Mouse (Mus musculus) liver, embryonic 14.5 days (tissue): ENCODE results near the gene Akt2. TPM values are rescaled to one million over a fixed set of nuclear protein-coding genes. Genes with fewer than 3 reads are reported as not detected.
"Not testable (repeated sequence)": the region's sequence is repeated elsewhere in the genome, so short reads cannot be mapped to it uniquely, and the experiment has no call there.

Experiments used
- ATAC-seq: fragments of 200-750 bp; cut with Nextera tagmentation; 2 replicates; pipeline ENCODE4 v1.8.0; 2017; ENCODE audit warnings: moderate number of reproducible peaks, mild to moderate bottlenecking, moderate library complexity; ENCODE audit not compliant: insufficient read depth
- DNase-seq, 3 experiments: peaks; one replicate each; pipeline ENCODE4 v3.0.0-alpha.2; 2012 to 2013; ENCODE audit warnings: low read depth in 3 of 3, low spot score in 3 of 3
- H3K27ac ChIP-seq: fragments of 300-500 bp; sonication (generic); 2 replicates; pipeline ENCODE4 v1.5.1; 2014; ENCODE audit warnings: moderate library complexity, mild to moderate bottlenecking, control low read depth, inconsistent platforms
- H3K27me3 ChIP-seq: fragments of 300-500 bp; sonication (generic); 2 replicates; pipeline ENCODE4 v1.6.1; 2014; ENCODE audit warnings: mild to moderate bottlenecking, low read length, moderate library complexity; ENCODE audit not compliant: control insufficient read depth, insufficient read depth
- H3K36me3 ChIP-seq: fragments of 300-500 bp; sonication (generic); replicated peaks from 2 replicates; pipeline ENCODE4 v1.6.1; 2014; ENCODE audit warnings: low read depth; ENCODE audit not compliant: control insufficient read depth, insufficient read depth
- H3K4me1 ChIP-seq, 2 experiments: fragments of 200-500 bp in 1 of 2; fragments of 300-500 bp in 1 of 2; sonication (generic) in 1 of 2; replicated peaks; 2 replicates each; pipeline ENCODE4 v1.6.1; 2012 to 2014; ENCODE audit warnings: antibody characterized with exemption in 1 of 2, inconsistent platforms in 1 of 2, low read length in 1 of 2; ENCODE audit not compliant: control insufficient read depth in 2 of 2, insufficient read depth in 2 of 2
- H3K4me2 ChIP-seq: fragments of 300-500 bp; sonication (generic); 2 replicates; pipeline ENCODE4 v1.6.1; 2014; ENCODE audit warnings: low read depth, mild to moderate bottlenecking, control low read depth, moderate library complexity
- H3K4me3 ChIP-seq, 2 experiments: fragments of 200-500 bp in 1 of 2; fragments of 300-500 bp in 1 of 2; sonication (generic) in 1 of 2; 2 replicates each; pipeline ENCODE4 v1.5.1; 2012 to 2014; ENCODE audit warnings: low read depth in 2 of 2, low read length in 2 of 2, mild to moderate bottlenecking in 2 of 2, control low read depth in 1 of 2, inconsistent platforms in 1 of 2, moderate library complexity in 1 of 2; ENCODE audit not compliant: insufficient read depth in 1 of 2
- H3K9ac ChIP-seq: fragments of 300-500 bp; sonication (generic); replicated peaks from 2 replicates; pipeline ENCODE4 v1.6.1; 2014; ENCODE audit warnings: mild to moderate bottlenecking, control low read depth, moderate library complexity
- H3K9me3 ChIP-seq: fragments of 300-500 bp; sonication (generic); 2 replicates; pipeline ENCODE4 v1.6.1; 2016; ENCODE audit warnings: low read length, mixed read lengths; ENCODE audit not compliant: control insufficient read depth
- CTCF ChIP-seq: IDR thresholded peaks from 2 replicates; pipeline ENCODE4 v1.5.1; 2016; ENCODE audit warnings: antibody characterized with exemption, low read depth, control low read depth
- EP300 ChIP-seq: IDR thresholded peaks from 2 replicates; pipeline ENCODE4 v1.6.1; 2016; ENCODE audit warnings: antibody characterized with exemption, low read depth
- WGBS: fragments of 180-500 bp; shearing (Covaris S2); extraction: QIAGEN DNeasy Blood & Tissue Kit; methylation state at CpG from one replicate; pipeline ENCODE4 v1.1.7; 2014; ENCODE audit not compliant: insufficient replicate concordance; 5-methylcytosine and 5-hydroxymethylcytosine counted together
- polyA plus RNA-seq, 2 experiments: library from polyadenylated mRNA; depleted of rRNA in 1 of 2; stranded (reverse) in 1 of 2; unstranded in 1 of 2; fragments of >200 nt; fragmentation: Nextera tagmentation in 1 of 2; extraction: Ambion mirVana in 1 of 2; gene quantifications; 2 replicates each; pipeline versions ENCODE4 v1.2.1 to v1.2.3; 2012 to 2014

The Akt2 gene
- polyA plus RNA-seq, 2 experiments: 21.5 to 23.2 TPM

DNA sequence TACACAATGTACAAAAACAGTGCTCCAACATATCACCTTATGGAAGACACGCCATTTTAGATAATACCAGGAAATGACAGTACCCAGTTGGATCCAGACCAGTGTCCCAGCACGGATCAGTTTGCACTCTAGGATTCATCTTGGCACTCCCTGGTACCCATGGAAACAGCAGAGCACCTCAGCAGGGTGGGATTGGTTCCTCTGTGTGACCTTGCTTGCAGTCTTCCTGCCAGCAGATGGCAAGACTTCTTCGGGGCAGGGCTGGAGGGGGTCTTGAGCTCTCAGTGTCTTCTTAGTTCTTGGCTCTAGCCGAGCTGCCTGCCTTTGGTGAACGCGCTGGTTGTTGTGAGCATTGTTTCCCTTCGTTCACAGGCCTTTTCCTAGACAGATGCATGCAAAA is 36.4 kb downstream of the Akt2 start:
- Histone ChIP-seq H3K27ac (no peak overlapping the region), H3K9ac (no peak overlapping the region), H3K4me1 (no peaks in the 10 kb centered on the region), H3K4me2 (no peak overlapping the region), H3K4me3 (no peak overlapping the region), H3K36me3 (peaks cover 24% of the 10 kb centered on the region), H3K27me3 (no peaks in the 10 kb centered on the region), H3K9me3 (no peaks in the 10 kb centered on the region)
- TF ChIP-seq CTCF: no peak
- no peak for TF ChIP-seq EP300
- 77% methylated on average over 7 of the region's 7 CpGs for WGBS
- DNase-seq (no peak), ATAC-seq (no peak)

- no peaks in the 10 kb centered on the region for H3K27me3 ChIP-seq
- no peak for DNase-seq
- H3K9me3 ChIP-seq: no peaks in the 10 kb centered on the region
- H3K9ac ChIP-seq: no peak overlapping the region
- no peak overlapping the region for H3K4me3 ChIP-seq
- WGBS: 87% methylated on average over 6 of the region's 6 CpGs
- peaks cover 28% of the 10 kb centered on the region for H3K36me3 ChIP-seq
- no peak overlapping the region for H3K27ac ChIP-seq
- no peaks in the 10 kb centered on the region for H3K4me1 ChIP-seq
- H3K4me2 ChIP-seq: no peak overlapping the region
- no peak for TF ChIP-seq EP300
- no peak for TF ChIP-seq CTCF
- ATAC-seq: no peak
Measured at GRCm38 (mm10) chr7:27628190-27628589, 36.8 kb downstream of the Akt2 start.

DNA sequence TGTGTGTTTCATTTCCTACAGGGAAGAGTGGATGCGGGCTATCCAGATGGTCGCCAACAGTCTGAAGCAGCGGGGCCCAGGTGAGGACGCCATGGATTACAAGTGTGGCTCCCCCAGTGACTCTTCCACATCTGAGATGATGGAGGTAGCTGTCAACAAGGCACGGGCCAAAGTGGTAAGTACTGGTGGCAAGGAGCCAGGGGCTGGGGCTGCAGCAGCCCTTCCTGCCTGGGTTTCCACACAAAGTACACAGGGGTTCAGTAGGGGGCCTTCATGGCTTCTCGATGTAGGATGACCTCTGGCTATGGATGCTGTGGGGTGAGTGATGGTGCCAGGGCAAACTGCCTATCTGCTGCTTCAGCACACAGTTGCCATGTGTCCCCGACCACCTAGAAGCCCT is 37.5 kb downstream of the Akt2 start:
- not testable (repeated sequence) for H3K9me3 ChIP-seq, H3K4me1 ChIP-seq, H3K4me2 ChIP-seq, H3K27me3 ChIP-seq, H3K4me3 ChIP-seq, ATAC-seq, H3K27ac ChIP-seq, H3K9ac ChIP-seq, DNase-seq
- H3K36me3 ChIP-seq: peaks cover 29% of the 10 kb centered on the region
- WGBS: 82% methylated on average over 7 of the region's 7 CpGs

GRCm38 (mm10) chr7:27631439-27631838 is 40.1 kb downstream of the Akt2 start:
- no peak overlapping the region for H3K9ac ChIP-seq
- ATAC-seq (no peak), DNase-seq (no peak)
- TF ChIP-seq CTCF: no peak
- no peak for TF ChIP-seq EP300
- H3K9me3 ChIP-seq: no peaks in the 10 kb centered on the region
- peaks cover 32% of the 10 kb centered on the region for H3K36me3 ChIP-seq
- H3K27ac ChIP-seq: no peak overlapping the region
- 78% methylated on average over 4 of the region's 4 CpGs for WGBS
- H3K4me2 ChIP-seq: no peak overlapping the region
- no peaks in the 10 kb centered on the region for H3K4me1 ChIP-seq
- H3K4me3 ChIP-seq: no peak overlapping the region
- no peaks in the 10 kb centered on the region for H3K27me3 ChIP-seq

DNA sequence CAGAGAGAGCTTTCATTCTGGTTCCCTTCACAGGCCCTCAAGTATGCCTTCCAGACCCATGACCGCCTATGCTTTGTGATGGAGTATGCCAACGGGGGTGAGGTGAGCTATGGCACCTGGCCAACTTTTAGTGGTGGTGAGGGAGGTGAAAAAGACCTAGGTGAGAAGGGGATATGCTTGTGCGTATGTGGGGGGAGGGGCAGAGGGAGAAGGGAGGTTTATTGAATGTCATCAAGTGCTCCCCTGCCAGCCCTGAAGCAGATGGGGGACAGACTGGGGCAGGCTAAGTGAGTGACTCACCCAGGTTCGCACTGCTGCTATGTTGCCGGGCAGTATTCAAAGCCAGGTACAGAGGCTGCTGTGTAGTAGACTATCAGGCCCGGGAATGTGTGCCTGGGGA is 41.8 kb downstream of the Akt2 start:
- no peaks in the 10 kb centered on the region for H3K4me1 ChIP-seq
- H3K9me3 ChIP-seq: no peaks in the 10 kb centered on the region
- no peaks in the 10 kb centered on the region for H3K27me3 ChIP-seq
- H3K4me2 ChIP-seq: no peak overlapping the region
- ATAC-seq: no peak
- WGBS: 87% methylated on average over 6 of the region's 6 CpGs
- H3K4me3 ChIP-seq: no peak overlapping the region
- no peak for DNase-seq
- peaks cover 30% of the 10 kb centered on the region for H3K36me3 ChIP-seq
- H3K9ac ChIP-seq: no peak overlapping the region
- TF ChIP-seq EP300 (no peak), CTCF (no peak)
- H3K27ac ChIP-seq: no peak overlapping the region

- H3K36me3 ChIP-seq: peaks cover 26% of the 10 kb centered on the region
- no peaks in the 10 kb centered on the region for H3K27me3 ChIP-seq
- no peak overlapping the region for H3K4me3 ChIP-seq
- WGBS: 82% methylated on average over 6 of the region's 6 CpGs
- no peak overlapping the region for H3K9ac ChIP-seq
- H3K27ac ChIP-seq: no peak overlapping the region
- DNase-seq: no peak
- no peaks in the 10 kb centered on the region for H3K4me1 ChIP-seq
- TF ChIP-seq EP300: no peak
- no peak for TF ChIP-seq CTCF
- no peaks in the 10 kb centered on the region for H3K9me3 ChIP-seq
- no peak for ATAC-seq
- no peak overlapping the region for H3K4me2 ChIP-seq
Measured at GRCm38 (mm10) chr7:27634691-27635090, 43.3 kb downstream of the Akt2 start.

DNA sequence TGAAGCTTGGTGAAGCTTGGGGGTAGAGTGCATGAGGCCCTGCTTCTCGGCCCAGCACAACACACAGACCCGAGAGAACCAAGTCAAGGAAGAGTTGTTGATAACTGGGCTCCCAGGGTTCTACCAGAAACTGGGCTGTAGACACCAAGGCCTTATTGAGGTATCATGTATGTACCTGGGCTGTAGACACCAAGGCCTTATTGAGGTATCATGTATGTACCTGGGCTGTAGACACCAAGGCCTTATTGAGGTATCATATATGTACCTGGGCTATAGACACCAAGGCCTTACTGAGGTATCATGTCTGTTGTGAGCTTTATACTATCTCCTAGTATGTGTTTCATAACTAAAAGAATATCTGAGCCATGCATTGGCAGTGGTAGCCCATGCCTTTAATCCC is 43.7 kb downstream of the Akt2 start:
- not testable (repeated sequence) for DNase-seq, ATAC-seq, H3K4me3 ChIP-seq, H3K9ac ChIP-seq, H3K4me1 ChIP-seq, H3K27ac ChIP-seq, H3K27me3 ChIP-seq, H3K9me3 ChIP-seq, H3K4me2 ChIP-seq
- H3K36me3 ChIP-seq: peaks cover 26% of the 10 kb centered on the region
- 81% methylated on average over 2 of the region's 2 CpGs for WGBS
